Mouse (Mus musculus) WW6 (cell line): ENCODE measurements around the gene Oas1f.
"Not testable (repeated sequence)": the region's sequence is repeated elsewhere in the genome, so short reads cannot be mapped to it uniquely, and the experiment has no call there.

Experiments used
- DNase-seq: peaks from one replicate; pipeline ENCODE4 v3.0.0-alpha.2; 2013; ENCODE audit warnings: low read depth, low spot score

Oas1f gene

GRCm38 (mm10) chr5:120847067-120847466 lies at the start of gene Oas1f:
Gene Oas1f (plus strand): TSS chr5:120847367.
- DNase-seq: no peak

DNA sequence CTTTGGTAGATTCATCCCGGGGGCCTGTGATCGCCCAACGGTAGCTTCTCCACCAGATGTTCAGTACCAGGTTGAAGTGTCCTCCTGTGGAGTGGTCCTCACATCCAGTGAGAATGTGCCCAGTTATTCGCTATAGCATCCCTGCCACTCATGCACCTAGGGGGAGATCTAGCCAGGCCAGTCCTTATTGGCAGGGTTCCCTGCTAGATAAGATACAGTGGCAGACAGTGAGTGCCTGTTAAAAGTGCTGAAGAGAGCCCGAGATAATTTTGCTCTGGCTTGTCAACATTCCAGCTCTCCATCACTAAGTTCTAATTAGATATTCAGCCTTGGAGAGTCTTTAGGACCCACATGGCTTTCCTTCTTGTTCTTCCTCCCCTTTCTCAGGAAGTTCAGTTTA lies 49.0 kb upstream of the Oas1f start:
- DNase-seq: not testable (repeated sequence)

DNA sequence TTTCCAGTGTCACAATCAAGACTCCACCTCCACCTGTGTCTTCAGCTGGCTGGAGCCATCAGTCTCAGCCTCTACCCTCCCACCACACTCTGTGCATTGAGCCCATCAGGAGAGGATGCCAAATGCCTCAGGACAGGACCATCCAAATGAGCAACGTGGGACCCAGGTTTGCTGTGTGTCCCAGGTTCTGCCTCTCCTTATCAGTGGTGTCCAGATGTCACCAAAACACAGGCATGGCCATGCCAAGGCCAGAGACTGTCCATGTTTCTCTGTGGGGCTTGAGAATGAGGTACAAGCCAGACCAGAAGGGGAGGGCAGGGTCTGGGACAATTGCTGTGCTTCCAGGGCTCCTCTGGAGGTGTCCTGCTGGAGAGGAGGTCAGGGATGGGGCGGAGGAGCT lies 48.2 kb upstream of the Oas1f start:
- not testable (repeated sequence) for DNase-seq

DNA sequence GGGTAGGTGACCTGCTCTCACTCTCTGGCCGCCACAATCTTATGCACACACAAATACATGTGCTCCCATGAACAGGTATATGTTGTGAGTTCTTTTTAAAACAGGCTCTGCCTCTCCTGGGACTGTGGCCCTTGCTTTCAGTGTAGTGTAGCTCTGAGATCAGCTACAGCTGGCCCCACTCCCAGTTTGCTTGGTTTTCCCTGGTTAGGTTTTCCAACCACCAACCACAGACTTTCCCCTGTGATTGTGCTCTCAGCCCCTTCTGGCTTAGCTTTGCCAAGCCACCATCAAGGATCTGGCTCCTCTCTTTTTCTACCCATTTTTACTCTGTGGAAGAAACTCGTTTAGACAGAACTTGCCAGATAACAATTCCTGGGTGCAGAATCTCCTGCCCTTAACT lies 43.6 kb upstream of the Oas1f start:
- no peak for DNase-seq

GRCm38 (mm10) chr5:120806458-120806857 lies 40.7 kb upstream of the Oas1f start:
- no peak for DNase-seq

DNA sequence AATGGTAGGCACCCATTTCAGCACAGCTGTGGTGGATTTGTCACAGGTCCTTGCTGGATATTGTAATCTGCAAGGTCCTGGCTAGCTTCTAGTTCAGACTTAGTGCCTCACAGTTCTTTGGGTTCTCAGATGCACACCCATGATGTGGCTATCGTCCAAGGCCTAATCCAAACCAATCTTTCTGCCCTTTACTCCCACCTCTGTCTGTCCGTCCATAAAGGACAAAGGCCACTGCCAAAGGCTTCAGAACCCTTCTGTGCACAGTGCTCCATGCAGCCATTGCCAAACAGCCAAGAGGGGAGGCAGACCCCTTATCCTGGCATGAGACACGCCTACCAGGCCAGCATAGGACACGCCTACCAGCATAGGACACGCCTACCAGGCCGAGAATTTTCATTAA lies 38.0 kb upstream of the Oas1f start:
- no peak for DNase-seq

GRCm38 (mm10) chr5:120811951-120812819 lies 35.0 kb upstream of the Oas1f start, which contains the start of gene Oas1c:
Gene Oas1c (minus strand): TSS chr5:120812514.
- peak; percentile 61 for DNase-seq

GRCm38 (mm10) chr5:120813023-120813422 lies 34.1 kb upstream of the Oas1f start:
- no peak for DNase-seq

DNA sequence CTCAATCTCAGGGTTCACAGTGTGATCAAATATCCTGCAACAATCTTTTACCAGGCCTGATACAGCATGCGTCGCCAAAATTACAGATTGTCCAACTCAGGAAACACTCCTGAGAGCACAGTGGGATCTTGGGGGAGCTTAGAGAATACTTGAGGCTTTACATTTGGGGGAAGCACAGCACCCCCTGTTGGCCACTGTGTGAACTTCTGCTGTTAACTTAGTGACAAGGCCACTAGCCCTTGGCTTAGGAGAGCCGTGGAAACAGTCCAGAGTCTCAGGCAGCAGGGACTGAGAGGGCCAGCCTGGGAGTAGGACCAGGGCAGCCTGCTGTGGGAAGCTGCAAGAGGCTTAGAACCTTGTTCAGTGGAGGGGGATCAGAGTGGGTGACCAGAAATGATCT lies 31.2 kb upstream of the Oas1f start:
- peak; percentile 29 for DNase-seq

GRCm38 (mm10) chr5:120818999-120819398 lies 28.2 kb upstream of the Oas1f start:
- no peak for DNase-seq

DNA sequence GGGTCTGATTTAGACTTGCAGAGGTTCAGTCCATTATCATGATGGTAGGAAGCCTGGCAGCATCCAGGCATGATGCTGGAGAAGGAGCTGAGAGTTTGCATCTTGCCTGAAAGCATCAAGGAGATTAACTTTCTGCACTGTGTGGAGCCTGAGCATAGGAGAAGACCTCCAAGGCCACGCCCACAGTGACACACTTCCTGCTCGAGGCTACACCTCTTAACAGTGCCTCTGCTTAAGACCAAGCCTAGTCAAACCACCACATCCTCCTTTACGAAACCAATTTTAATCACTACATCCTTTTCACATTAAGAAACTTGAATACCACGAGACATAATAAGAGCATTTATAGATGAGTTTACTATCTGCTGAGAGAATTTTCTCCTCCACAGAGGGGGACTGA lies 16.1 kb upstream of the Oas1f start:
- DNase-seq: no peak

- DNase-seq: peak; percentile 20
Observed at GRCm38 (mm10) chr5:120833335-120834280, 13.6 kb upstream of the Oas1f start.

GRCm38 (mm10) chr5:120836731-120837585 lies 10.2 kb upstream of the Oas1f start:
- peak; percentile 46 for DNase-seq

DNA sequence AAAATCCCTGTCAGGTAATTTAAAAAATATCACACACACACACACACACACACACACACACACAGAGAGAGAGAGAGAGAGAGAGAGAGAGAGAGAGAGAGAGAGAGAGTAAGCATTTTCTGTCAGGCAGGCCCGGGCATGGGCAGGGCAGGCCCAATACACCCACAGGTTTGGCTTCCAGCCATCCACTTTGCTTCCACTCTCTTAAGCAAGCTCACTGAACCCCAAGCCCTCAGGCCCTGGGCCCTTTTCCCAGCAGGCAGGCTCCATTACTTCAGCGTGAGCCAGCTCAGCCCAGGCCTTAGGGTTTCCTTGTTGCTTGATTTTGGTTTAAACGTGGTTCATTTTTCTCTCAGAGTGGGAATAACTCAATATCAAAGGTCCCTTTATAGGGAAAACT lies 2.5 kb upstream of the Oas1f start:
- DNase-seq: no peak

DNA sequence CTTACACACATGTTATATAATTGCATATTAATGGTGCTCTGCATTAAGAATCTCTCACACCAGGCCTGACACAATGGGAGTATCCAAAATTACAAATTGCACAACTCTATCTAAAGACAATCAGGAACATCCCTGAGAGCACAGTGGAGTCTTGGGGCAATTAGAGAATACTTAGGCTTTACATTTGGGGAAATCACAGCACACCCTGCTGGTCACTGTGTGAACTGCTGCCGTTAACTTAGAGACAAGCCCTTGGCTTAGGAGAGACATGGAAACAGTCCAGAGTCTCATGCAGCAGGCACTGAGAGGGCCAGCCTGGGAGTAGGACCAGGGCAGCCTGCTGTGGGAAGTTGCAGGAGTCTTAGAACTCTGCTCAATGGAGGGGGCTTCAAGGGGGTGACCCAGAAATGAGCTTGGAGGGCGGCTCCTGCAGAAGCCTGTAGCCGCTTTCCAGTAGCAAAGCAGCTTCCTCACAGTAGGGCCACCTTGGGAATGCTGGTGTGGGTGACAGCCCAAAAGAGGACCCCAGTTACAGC lies 2.5 kb downstream of the Oas1f start:
- DNase-seq: peak; percentile 13

DNA sequence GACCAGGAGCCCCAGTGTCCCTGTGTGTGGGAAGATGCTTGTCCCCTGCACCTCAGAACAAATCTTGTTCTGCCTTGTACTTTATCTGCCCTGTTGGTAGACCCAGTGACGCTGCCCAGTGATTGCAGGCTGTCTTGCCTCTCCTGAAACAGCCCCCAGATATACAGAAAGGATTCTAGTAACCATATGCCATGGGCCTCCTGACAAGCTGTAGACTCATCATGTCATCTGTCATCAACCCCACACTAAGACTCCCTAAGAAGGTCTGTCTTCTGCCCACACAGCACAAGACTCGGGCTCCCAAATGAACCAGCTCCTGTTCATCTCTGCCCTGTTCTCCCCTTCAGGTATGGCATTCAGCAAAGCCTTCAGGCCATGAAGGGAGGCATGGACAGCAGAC lies 12.1 kb downstream of the Oas1f start:
- no peak for DNase-seq

- DNase-seq: no peak
Observed at GRCm38 (mm10) chr5:120861121-120861520, 14.0 kb downstream of the Oas1f start, which contains the start of gene Oas1h. Gene Oas1h (plus strand): TSS chr5:120861421.

DNA sequence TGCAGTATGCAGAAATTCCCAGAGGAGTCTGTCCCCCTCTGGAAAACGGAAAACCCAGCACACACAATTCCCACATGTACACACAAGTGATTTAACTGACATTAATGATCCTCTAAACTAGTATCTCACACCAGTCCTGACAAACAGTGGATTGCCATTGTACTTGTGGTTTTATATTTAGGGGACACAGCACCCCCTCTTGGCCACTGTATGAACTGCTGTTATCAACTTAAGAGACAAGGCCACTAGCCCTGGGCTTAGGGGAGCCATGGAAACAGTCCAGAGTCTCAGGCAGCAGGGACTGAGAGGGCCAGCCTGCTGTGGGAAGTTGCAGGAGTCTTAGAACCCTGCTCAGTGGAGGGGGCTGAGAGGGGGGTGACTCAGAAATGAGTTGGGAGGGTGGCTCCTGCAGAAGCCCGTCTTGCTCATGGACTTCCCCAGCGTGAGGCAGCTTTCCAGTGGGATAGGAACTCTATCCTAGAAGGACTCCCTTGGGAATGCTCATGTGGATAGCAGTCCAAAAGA lies 18.2 kb downstream of the Oas1f start:
- DNase-seq: peak; percentile 28

DNA sequence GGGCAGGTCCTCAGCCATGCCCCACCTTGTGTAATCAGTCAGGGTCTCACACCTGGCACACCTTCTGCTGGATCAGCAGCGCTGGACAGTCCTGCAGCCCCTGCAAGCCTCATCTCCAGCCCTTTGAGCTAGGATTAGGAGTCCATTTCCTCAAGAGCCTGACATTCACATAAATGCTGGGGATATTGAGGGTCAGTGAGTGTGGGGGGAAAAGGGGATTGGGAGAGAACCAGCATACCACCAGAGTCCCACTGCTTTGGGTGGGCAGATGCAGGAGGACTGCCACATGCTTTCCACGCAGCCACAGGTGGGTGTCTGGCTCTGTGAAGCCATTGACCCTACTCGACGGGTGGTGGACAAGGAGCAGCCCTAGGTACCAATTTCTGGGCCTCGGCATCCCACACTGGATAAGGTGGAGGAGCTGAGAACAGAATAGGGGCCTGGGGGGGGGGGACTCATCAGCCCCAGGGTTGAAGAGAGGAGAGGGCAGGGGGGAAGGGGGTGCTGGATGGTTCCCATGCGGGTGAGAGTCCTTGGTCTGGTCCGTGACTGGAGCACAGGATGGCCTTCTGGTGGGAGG lies 22.4 kb downstream of the Oas1f start:
- no peak for DNase-seq

- DNase-seq: no peak
Observed at GRCm38 (mm10) chr5:120870081-120870480, 22.9 kb downstream of the Oas1f start.
